Mouse (Mus musculus) heart, adult 2 months (tissue): ENCODE data around the gene Hpse2.

Experiments
- CTCF ChIP-seq: fragments of 200-600 bp; IDR thresholded peaks from 2 replicates; pipeline ENCODE4 v1.8.1; 2022; ENCODE audit warnings: antibody characterized with exemption, mild to moderate bottlenecking, moderate library complexity
- EP300 ChIP-seq: fragments of 200-500 bp; IDR thresholded peaks from 2 replicates; pipeline ENCODE4 v1.6.1; 2011; ENCODE audit warnings: low read depth, low read length, control low read depth; ENCODE audit not compliant: insufficient read depth
- POLR2A ChIP-seq: fragments of 200-500 bp; IDR thresholded peaks from 2 replicates; pipeline ENCODE4 v1.6.1; 2011; ENCODE audit warnings: mild to moderate bottlenecking, low read depth, low read length, control low read depth; ENCODE audit not compliant: insufficient read depth

GRCm38 (mm10) chr19:43087216-43087615 is 300.9 kb downstream of the Hpse2 start:
- TF ChIP-seq CTCF (no peak), EP300 (no peak), POLR2A (no peak)
